Mouse (Mus musculus) liver, embryonic 11.5 days (tissue): ENCODE results near the gene Nms. TPM values are rescaled to one million over a fixed set of nuclear protein-coding genes. Genes with fewer than 3 reads are reported as not detected.

Experiments used
- ATAC-seq: fragments of 200-750 bp; cut with Nextera tagmentation; replicated peaks from 2 replicates; pipeline ENCODE4 v1.8.0; 2017; ENCODE audit warnings: moderate number of reproducible peaks, mild to moderate bottlenecking, moderate TSS enrichment, moderate library complexity; ENCODE audit not compliant: low FRiP score
- DNase-seq: peaks from one replicate; pipeline ENCODE4 v3.0.0-alpha.2; 2017; ENCODE audit warnings: low spot score
- H3K27ac ChIP-seq: fragments of 300-500 bp; sonication (generic); 2 replicates; pipeline ENCODE4 v1.5.1; 2014; ENCODE audit warnings: mild to moderate bottlenecking, low read depth, low read length, control low read depth
- H3K27me3 ChIP-seq: fragments of 300-500 bp; sonication (generic); replicated peaks from 2 replicates; pipeline ENCODE4 v1.6.1; 2014; ENCODE audit warnings: low read length, mixed read lengths; ENCODE audit not compliant: control insufficient read depth, insufficient read depth
- H3K36me3 ChIP-seq: fragments of 300-500 bp; sonication (generic); 2 replicates; pipeline ENCODE4 v1.6.1; 2014; ENCODE audit warnings: mild to moderate bottlenecking, low read length, moderate library complexity, mixed read lengths; ENCODE audit not compliant: control insufficient read depth, insufficient read depth
- H3K4me1 ChIP-seq: fragments of 300-500 bp; sonication (generic); replicated peaks from 2 replicates; pipeline ENCODE4 v1.6.1; 2014; ENCODE audit warnings: low read length, mixed read lengths; ENCODE audit not compliant: control insufficient read depth, insufficient read depth
- H3K4me2 ChIP-seq: fragments of 300-500 bp; sonication (generic); 2 replicates; pipeline ENCODE4 v1.6.1; 2014; ENCODE audit warnings: mild to moderate bottlenecking, control low read depth, moderate library complexity
- H3K4me3 ChIP-seq: fragments of 300-500 bp; sonication (generic); 2 replicates; pipeline ENCODE4 v1.5.1; 2014; ENCODE audit warnings: low read depth, low read length, control low read depth
- H3K9ac ChIP-seq: fragments of 300-500 bp; sonication (generic); 2 replicates; pipeline ENCODE4 v1.6.1; 2014; ENCODE audit warnings: low read depth, low read length, control low read depth
- H3K9me3 ChIP-seq: fragments of 300-500 bp; sonication (generic); 2 replicates; pipeline ENCODE4 v1.6.1; 2016; ENCODE audit warnings: low read length, inconsistent platforms, mixed read lengths; ENCODE audit not compliant: control insufficient read depth
- WGBS: fragments of 180-500 bp; shearing (Covaris S2); extraction: QIAGEN DNeasy Blood & Tissue Kit; methylation state at CpG from one replicate; pipeline ENCODE4 v1.1.7; 2014; 5-methylcytosine and 5-hydroxymethylcytosine counted together
- polyA plus RNA-seq: library from polyadenylated mRNA; unstranded; fragments of >200 nt; fragmentation: Nextera tagmentation; extraction: Ambion mirVana; gene quantifications from 2 replicates; pipeline ENCODE4 v1.2.1, GENCODE M21; 2014

The Nms gene
- polyA plus RNA-seq, 1 experiment from 2014 or later, result not detected

DNA sequence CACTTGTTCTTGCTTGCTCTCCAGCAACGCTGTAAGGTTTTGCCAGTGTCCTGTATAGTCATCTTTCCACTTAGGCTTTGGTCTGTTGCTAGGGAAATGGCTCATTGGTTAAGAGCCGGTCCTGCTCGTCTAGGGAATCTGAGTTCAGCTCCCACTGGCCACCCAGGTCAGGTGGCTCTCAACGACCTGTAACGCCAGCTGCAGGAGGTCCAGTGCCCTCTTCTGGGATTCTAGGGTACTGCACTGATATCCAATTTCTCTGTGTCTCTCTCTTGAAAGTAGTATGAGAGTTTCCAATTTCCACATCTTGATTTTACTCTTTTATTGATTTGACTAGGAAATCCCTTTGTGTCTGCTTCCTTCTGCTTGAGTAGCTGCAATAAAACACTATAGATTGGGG is 4.3 kb upstream of the Nms start:
- no peaks in the 10 kb centered on the region for H3K4me1 ChIP-seq
- H3K27ac ChIP-seq, result no peak overlapping the region
- no peak overlapping the region for H3K4me2 ChIP-seq
- 29% methylated on average over 5 of the region's 5 CpGs for WGBS
- no peaks in the 10 kb centered on the region for H3K9me3 ChIP-seq
- ATAC-seq (no peak), DNase-seq (no peak)
- H3K9ac ChIP-seq, result no peak overlapping the region
- no peaks in the 10 kb centered on the region for H3K36me3 ChIP-seq
- no peak overlapping the region for H3K4me3 ChIP-seq
- no peaks in the 10 kb centered on the region for H3K27me3 ChIP-seq

GRCm38 (mm10) chr1:38936780-38937179 is 2.2 kb upstream of the Nms start:
- no peak overlapping the region for H3K9ac ChIP-seq
- no peaks in the 10 kb centered on the region for H3K27me3 ChIP-seq
- H3K9me3 ChIP-seq, result no peaks in the 10 kb centered on the region
- WGBS, result 27% methylated on average over 6 of the region's 6 CpGs
- no peak overlapping the region for H3K4me2 ChIP-seq
- H3K4me1 ChIP-seq, result no peaks in the 10 kb centered on the region
- H3K27ac ChIP-seq, result no peak overlapping the region
- no peak overlapping the region for H3K4me3 ChIP-seq
- DNase-seq (no peak), ATAC-seq (no peak)
- H3K36me3 ChIP-seq, result no peaks in the 10 kb centered on the region

GRCm38 (mm10) chr1:38939608-38940007 is 659 bp downstream of the Nms start:
- Histone ChIP-seq H3K4me1 (no peaks in the 10 kb centered on the region), H3K27ac (no peak overlapping the region), H3K4me2 (no peak overlapping the region), H3K27me3 (no peaks in the 10 kb centered on the region), H3K9me3 (no peaks in the 10 kb centered on the region), H3K9ac (no peak overlapping the region), H3K4me3 (no peak overlapping the region), H3K36me3 (no peaks in the 10 kb centered on the region)
- peak; percentile 50 for DNase-seq
- 8% methylated on average over 5 of the region's 5 CpGs for WGBS
- no peak for ATAC-seq

DNA sequence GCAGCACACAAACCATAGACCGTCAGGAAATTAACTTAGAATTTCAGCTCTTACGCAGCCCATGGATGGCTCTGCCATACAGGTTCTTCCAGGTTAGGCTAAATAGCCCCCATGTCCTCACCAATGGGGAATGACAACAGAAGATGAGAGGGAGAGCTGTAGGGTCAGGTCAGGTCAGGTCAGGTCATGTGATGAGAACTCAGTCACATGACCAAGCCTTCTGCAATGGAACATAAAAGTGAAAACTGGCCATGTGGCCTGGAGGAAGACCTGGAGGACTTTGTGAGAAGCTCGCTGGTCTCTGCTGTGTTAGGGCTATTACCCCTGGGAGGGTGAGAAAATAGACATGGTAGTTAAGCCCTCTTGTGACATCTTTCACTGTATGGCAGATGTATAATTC is 17.5 kb downstream of the Nms start:
- Histone ChIP-seq H3K4me2 (no peak overlapping the region), H3K9me3 (no peaks in the 10 kb centered on the region), H3K9ac (no peak overlapping the region), H3K4me3 (no peak overlapping the region), H3K36me3 (no peaks in the 10 kb centered on the region), H3K4me1 (no peaks in the 10 kb centered on the region), H3K27me3 (no peaks in the 10 kb centered on the region), H3K27ac (no peak overlapping the region)
- DNase-seq (no peak), ATAC-seq (no peak)
- 85% methylated on average over 3 of the region's 3 CpGs for WGBS

DNA sequence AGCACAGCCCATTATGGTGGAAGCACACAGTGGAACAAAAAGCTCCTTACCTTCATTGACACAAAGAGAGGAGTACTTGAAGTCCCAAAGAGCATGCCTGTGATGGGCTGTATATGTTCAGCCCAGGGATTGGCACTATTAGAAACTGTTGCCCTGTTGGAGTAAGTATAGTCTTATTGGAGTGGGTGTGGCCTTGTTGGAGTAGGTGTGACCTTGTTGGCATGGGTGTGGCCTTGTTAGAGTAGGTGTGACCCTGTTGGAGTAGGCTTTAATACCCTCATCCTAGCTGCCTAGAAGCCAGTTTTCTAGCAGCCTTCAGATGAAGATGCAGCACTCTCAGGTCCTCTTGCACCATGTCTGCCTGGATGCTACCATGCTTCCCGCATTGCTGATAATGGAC is 30.2 kb downstream of the Nms start:
- Histone ChIP-seq H3K4me1 (no peaks in the 10 kb centered on the region), H3K9me3 (no peaks in the 10 kb centered on the region), H3K4me3 (no peak overlapping the region), H3K27ac (no peak overlapping the region), H3K27me3 (no peaks in the 10 kb centered on the region), H3K4me2 (no peak overlapping the region), H3K9ac (no peak overlapping the region), H3K36me3 (no peaks in the 10 kb centered on the region)
- WGBS, result 87% methylated on average over 1 of the region's 1 CpGs
- DNase-seq, result no peak
- ATAC-seq, result no peak

DNA sequence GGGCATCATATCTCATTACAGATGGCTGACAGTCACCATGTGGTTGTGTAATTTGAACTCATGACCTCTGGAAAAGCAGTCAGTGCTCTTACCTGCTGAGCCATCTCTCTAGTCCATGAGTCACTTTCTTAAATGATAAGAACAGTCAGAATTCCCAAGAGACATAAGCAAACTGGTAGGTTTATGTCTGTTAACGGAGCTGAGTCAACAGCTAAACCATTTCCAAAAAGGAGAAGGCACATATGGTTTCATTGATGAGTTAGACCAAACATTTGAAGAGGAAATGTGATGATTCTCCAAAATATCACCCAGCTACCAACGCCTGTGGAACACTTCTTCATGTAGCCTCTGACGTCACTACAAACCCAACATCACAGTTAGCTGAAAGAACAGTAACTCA is 32.8 kb downstream of the Nms start:
- Histone ChIP-seq H3K27me3 (no peaks in the 10 kb centered on the region), H3K9ac (no peak overlapping the region), H3K36me3 (no peaks in the 10 kb centered on the region), H3K4me3 (no peak overlapping the region), H3K27ac (no peak overlapping the region), H3K4me2 (no peak overlapping the region), H3K9me3 (no peaks in the 10 kb centered on the region), H3K4me1 (no peaks in the 10 kb centered on the region)
- DNase-seq, result no peak
- ATAC-seq, result no peak
- 76% methylated on average over 3 of the region's 3 CpGs for WGBS

DNA sequence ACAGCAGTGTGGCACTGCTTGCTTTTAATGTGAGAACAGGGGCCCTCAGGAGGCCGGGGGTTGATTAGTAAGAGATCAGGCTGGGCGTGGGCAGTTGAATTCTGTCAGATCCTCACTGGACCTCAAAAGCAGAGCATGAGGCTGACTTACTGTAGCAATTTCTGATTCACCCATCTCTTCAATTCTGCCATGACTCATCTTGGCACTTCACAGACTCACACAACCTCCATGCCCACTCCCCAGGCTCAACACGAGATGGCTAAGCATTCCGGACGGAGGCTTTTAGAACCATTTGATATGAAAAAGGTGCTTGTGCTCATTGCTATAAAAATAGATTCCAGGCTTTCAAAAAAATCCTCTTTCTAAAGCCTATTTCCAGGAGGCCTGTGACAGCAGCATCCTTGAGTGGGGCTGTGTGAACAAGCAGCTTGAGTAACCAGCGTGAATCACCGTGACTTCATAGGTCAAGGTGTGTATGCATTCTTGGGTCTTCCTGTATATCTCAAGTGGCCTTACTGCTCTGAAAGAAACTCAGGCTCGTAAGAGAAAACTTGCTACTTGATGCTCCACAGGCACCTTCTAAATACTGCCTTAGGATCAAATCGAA is 34.1 kb downstream of the Nms start:
- Histone ChIP-seq H3K9me3 (no peaks in the 10 kb centered on the region), H3K4me3 (no peak overlapping the region), H3K4me2 (no peak overlapping the region), H3K27me3 (no peaks in the 10 kb centered on the region), H3K27ac (no peak overlapping the region), H3K4me1 (no peaks in the 10 kb centered on the region), H3K9ac (no peak overlapping the region), H3K36me3 (no peaks in the 10 kb centered on the region)
- 79% methylated on average over 9 of the region's 9 CpGs for whole genome bisulfite sequencing
- DNase-seq (no peak), ATAC-seq (no peak)

- H3K9me3 ChIP-seq, result no peaks in the 10 kb centered on the region
- H3K4me3 ChIP-seq, result no peak overlapping the region
- H3K36me3 ChIP-seq, result no peaks in the 10 kb centered on the region
- WGBS, result 64% methylated on average over 7 of the region's 7 CpGs
- H3K9ac ChIP-seq, result no peak overlapping the region
- DNase-seq (no peak), ATAC-seq (no peak)
- H3K27ac ChIP-seq, result no peak overlapping the region
- H3K4me1 ChIP-seq, result 0 out of 2 replicates have a peak, but pooled peaks cover 2% of the 10 kb centered on the region
- H3K4me2 ChIP-seq, result no peak overlapping the region
- H3K27me3 ChIP-seq, result no peaks in the 10 kb centered on the region
These were observed 41.0 kb downstream of the Nms start for GRCm38 (mm10) chr1:38979953-38980352.

GRCm38 (mm10) chr1:38983870-38984269 is 44.9 kb downstream of the Nms start:
- Histone ChIP-seq H3K4me1 (peaks cover 9% of the 10 kb centered on the region; the same call in 1 of the 2 replicates), H3K36me3 (no peaks in the 10 kb centered on the region), H3K9me3 (no peaks in the 10 kb centered on the region), H3K27ac (no peak overlapping the region), H3K27me3 (no peaks in the 10 kb centered on the region), H3K9ac (no peak overlapping the region), H3K4me3 (no peak overlapping the region), H3K4me2 (no peak overlapping the region)
- ATAC-seq (no peak), DNase-seq (no peak)
- 12% methylated on average over 2 of the region's 2 CpGs for WGBS
